Mouse (Mus musculus) right cerebral cortex, adult 18-20 months (tissue): ENCODE results near the gene Arid4a.

ENCODE experiments used
- DNase-seq: peaks from one replicate; pipeline ENCODE4 v3.0.0; 2022; ENCODE audit warnings: mixed read lengths

Arid4a gene

DNA sequence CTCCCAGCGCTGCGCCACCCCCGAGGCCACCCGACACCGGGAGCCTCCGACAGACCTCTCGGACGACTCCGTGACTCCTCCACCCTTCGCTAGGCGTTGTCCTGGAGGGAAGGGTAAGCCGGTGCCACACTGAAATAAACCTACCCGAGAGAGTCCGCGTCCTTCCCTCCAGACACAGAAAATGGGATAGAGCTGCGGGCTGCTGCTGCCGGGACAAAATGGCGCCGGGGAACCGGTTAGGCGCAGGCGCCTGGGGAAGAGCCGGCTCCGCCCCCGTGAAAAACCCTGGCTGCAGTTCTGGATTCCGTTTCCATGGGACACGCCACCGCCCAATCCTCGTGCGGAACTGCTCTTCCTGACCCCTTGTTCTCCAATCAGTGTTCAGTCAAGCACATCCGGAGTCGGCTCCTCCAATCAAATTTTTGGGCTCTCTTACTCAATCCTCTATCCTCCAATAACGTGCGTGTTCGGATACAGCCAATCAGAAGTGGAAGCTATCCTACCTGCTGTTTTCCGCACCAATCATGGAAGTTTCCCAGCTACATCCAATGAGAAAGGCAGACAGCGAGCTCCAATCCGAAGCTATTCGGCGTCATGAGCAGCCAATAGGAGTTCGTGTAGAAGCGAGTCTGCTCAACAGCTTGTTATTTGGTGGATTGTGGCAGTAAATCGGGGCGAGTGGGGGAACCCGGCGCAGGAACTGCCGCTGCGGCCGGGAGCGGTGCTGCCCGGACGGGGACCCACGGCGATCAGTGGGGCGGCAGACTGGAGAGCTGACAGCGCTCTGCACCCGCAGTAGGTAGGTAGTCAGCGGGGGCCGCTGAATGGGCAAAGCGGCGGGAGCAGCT, at the start of gene Arid4a:
TSS of gene Arid4a (plus strand) at position 628 of the 848 bp plus-strand sequence.
- DNase-seq, result peak; percentile 99

DNA sequence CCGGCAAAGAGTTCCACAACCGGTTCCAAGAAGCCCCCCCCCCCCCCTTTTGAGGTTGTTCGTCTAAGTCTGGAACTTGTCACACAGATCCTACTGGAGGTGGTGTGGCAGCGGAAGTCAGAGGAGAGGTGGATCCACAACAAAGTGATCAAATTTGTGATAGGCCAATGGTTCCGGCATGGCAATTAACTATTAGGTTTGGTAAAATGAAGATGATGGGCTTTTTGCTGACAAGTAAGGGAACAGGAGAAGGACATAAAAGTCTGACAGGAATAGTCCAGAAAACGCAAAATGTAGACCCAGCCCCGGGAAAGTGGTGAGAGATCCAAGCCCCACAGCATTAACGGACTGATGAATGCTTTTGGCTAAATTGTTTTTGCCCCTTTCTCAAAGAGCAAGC, 48.2 kb upstream of the Arid4a start:
- DNase-seq, result no peak

DNA sequence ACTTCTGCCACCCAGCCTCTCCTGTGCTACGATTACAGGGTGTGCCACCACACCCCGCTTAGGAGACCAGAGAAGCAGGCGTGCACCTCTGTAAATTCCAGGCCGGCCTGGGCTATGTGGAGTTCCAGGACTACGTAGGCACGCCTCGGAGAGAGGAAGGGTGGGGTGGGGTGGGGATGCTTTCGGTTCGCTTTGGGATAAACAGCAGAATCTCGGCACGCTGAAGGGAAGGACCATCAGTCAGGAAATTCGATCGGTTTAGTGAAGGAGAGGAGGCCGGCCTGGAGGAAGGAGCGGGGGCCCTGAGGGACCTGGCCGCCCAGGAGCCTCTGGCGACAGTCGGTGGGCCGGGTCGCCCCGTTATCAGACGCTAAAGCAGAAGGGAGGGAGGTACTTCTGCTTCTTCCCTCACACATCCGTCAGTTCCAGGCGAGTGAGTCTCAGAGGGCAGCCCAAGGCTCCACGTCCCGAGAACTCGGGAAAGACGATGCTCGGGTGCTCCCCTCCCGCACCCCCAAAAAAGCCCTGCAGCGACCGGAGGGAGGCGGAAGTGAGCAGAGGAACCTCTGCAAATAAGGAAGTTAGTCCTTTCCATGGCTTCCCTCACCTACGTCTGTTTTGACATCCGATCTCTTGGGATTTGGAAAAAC, 47.5 kb upstream of the Arid4a start:
- peak; percentile 80 for DNase-seq

DNA sequence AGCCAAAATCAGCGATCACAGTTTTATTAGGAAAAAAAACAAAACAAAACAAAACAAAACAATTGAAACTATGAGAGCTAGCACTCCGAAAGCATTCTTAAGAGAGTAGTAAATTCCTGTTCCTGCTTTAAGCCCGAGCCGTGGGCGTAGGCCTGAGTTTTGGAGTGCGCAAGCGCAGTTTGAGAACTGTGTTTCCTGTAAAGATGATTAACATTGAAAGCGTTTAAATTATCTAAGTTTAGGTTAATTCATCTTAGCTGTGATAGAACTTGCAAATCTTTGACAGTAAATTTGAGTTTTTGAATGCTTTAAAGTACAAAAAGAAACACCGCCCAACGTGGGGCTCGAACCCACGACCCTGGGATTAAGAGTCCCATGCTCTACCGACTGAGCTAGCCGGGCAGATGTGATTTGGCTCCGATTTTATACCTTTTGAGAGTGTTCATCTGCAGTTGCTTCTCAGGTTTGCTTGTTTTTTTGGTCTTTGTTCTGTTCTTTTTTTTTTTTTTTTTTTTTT, 46.9 kb upstream of the Arid4a start:
- peak; percentile 86 for DNase-seq

DNA sequence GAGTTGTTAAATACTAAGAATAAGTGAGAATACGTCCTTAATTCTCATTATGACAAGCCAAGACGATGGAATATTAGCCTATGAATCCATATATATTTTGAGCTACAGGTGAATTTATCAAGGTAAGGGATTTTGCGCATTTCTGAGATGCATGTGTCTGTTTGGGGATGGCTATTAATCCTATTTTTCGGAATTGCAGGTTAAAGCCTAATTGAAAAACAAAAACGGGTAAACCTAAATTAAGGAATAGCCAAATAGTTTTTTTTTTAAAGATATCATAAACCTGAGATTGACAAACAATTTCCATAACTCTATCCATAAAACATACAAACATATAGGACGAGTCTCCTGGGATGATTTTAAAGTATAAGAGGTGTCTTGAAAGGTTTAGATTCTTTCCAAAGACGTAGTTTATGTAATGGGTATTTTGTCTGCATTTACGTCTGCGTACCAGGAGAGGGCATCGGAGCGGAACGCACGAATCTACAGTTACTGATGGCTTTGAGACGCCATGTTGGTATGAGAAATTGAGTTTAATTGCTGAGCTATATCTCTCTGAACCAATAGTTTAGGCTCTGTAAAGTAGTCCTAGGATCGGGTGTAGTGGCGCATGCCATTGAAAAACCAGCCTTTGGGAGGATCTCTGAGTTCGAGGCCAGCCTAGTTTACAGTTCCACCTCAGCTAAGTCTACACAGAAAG, 46.2 kb upstream of the Arid4a start:
- DNase-seq, result peak; percentile 60

DNA sequence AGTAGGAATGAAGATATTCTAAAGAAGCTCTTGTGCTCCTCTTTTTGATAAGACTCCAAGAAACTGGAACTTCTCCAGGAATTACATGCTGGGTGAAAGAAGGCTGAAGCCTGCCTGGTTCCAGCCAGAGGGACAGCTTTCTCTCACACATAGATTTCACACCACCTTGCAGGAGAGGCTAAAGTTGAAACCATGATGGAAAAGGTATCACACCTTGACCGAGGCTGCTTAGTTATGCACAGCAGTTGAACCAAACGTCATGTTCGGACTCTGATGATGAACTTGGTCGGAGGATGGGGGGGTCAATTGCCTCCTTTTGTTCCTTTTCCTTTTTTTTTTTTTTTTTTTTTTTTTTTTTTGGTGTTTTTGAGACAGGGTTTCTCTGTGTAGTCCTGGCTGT, 42.0 kb upstream of the Arid4a start:
- DNase-seq, result no peak

DNA sequence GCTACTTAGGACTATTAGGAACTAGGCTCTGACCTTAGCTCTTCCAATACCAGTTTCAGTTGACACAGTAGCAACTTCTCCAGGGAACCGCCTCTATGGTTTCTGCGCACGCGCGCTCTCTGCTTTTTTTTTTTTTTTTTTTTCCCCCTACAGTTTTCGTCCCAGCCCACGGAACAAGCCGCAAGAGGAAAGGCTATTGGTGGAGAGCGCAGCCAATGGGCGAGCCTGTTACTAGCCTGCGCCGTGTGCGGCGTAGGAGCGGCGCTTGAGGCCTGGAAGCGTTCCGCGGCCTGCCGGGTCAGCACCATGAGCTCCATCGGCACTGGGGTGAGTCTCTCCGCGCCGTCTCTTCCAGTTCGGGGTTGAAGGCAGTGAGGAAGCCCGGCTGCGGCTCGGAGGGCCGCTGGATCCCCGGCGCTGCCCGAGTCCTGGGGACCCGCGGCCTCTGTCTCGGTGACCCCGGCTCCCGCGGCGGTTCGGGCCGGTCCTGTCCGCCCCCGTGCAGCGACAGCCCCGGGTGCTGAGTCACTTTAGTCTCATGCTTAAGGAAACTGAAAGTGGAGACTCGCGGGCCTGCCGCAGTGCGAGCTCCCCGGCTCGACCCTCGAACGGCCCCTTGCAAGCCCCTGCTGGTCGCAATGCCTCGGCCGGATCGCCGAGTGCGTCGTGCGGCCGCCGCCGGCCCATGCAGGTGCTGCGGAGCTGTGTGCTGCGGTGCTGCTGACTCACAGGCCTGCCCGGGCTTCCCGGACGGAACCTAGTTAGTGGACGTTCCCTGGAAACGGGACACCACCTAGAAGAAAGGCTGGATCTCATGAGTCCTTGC, 41.1 kb upstream of the Arid4a start, which contains the start of gene Psma3:
TSS of gene Psma3 (plus strand) at position 181 of the 826 bp plus-strand sequence.
- DNase-seq, result peak; percentile 94

DNA sequence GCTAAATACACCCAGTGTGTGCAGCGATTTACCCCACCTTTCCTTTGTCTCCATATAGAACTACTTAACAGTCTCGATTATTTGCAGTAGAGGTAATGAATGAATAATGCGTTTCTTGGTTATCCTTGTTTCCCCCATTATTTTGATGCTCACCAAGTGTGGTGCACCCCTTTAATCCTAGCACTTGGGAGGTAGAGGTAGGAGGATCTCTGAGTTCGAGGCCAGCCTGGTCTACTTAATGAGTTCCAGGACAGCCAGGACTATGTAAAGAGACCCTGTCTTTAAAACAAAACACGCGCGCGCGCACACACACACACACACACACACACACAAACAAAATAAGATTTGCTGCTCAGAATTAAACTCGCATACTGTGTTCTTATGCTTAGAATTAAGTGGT, 40.4 kb upstream of the Arid4a start:
- DNase-seq, result no peak

DNA sequence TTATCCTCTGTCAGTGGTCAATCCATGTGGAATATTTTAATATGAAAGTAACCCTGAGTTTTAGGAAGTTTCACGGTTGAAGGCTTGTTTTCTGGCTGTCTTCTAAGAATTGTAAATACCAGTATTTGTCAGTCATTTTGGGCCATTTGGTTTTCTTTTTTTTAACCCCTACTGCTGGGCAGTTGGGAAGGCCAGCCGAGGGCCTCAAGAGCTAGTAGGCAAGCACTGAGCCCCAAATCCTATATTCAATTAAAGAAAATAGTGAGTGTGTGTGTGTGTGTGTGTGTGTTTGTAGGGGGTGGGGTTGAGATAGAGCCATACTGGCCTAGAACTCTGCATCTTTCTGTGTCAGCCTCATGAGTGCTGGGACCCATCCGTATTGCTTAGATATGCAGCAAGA, 39.9 kb upstream of the Arid4a start:
- DNase-seq, result no peak

DNA sequence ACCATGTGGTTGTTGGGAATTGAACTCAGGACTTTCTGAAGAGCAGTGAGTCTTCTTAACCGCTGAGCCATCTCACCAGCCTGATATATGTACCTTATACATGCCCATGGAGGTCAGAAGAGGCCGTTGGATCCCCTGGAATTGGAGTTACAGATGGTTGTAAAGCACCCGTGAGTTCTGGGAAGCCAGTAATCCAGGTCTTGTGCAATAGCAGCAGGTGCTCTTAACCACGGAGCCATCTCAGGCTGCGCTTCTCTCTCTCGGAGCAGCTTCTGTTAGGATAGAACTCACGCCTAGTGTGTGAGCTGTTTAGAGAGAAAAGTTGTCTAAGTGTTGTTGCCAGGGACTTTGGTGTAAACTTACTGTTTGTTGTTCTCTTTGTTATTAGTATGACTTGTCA, 37.4 kb upstream of the Arid4a start:
- DNase-seq, result no peak

DNA sequence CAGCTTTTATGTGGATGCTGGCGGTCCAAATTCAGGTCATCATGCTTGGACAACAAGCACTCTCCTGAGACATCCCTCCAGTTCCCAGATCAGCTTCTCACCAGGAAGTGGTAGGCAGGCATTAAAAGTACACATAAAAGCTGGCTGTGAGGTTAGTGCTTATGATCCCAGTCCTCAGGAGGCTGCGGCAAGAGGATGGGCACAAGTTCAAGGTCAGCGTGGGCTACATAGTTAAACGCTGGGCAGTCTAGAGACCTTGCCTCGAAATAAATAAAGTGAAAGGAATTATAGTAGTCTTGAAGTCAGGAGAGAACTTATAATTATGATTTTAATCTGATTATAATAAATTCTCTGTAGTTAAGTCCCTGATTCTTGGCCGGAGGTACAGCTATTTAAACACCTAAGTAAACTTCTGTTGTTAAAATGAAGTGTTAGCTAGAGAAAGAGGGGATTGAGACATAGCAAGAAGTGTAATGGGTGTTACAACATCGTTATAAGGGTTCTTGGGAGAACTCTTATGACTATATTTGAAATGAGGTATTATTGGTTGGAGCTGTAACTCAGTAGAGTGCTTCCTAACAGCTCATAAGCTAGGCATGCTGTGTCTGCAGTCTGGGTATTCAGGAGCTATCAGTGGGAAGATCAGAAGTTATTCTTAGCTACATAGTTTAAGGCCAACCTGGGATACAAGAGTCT, 30.8 kb upstream of the Arid4a start:
- no peak for DNase-seq

DNA sequence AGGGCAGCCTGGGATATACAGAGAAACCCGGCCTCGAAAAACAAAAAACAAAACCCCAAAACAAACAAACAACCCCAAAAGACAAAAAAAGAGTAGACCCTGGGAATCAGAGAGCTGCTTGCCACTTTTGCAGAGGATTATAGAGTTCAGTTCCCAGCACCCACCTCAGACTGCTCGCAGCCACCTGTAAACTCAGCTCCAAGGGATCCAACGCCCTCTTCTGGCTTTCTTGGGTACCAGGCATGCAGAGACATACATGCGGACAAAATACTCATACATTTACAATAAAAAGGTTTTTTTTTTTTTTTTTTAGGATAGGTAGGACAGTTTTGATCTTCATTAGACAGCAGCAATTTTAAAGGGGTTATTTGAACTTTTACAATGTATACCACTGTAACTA, 18.6 kb upstream of the Arid4a start:
- DNase-seq, result no peak

DNA sequence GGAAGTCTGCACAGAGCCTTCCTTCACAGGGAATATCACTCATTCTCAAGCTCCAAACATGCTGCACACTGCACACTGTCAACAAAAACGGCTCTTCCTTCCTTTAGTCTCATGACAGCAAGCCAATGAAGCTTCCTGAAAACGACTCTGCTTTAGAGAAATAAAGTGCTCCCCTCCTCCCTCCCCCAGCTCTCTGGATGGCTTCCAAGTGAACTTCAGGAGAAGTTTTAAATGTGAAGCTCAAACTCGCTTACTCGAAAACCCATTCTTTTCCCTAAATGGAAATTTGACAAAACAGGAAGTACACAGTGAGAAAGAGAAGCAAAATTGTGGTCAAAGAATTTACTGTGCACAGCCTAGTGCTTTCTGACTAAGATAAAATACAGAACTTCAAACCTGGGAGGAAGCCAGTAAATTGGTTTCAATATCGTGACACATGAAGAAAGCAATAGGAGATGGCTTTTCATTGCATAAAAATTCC, 16.3 kb upstream of the Arid4a start:
- no peak for DNase-seq

DNA sequence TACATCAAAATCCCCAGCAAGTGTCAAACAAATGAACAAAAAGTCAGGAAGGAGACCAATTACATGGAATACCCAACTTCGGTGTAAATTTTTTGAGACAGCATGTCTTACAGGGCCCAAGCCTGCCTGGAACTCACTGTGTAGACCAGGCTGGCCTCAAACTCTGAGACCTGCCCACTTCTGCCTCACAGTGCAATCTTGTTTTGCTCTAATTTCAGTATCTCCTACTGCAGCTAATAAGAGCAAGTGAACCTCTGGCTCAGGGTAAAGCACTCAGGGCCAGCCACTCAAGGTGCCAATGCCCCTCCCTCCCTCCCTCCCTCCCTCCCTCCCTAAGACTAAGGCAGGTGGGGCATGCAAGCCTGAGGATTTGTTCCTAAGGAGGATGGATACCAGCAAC, 15.4 kb upstream of the Arid4a start:
- no peak for DNase-seq

DNA sequence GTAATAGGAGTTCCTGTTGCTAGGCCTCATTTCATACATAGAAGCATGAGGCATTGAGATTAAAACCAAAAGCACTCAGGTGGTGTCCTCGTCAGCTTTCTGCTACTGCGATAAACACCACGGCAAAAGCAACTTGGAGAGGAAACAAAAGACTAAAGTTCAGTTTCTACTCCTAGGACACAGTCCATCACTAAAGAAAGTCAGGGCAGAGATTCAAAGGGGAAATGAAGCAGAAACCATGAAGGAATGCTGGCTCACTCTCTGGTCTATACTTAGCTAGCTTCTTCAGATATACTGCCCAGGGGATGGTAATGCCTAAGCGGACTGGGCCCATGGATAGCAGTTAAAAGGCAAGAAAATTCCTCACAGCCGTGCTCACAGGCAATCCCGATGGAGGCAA, 14.3 kb upstream of the Arid4a start:
- DNase-seq, result no peak

DNA sequence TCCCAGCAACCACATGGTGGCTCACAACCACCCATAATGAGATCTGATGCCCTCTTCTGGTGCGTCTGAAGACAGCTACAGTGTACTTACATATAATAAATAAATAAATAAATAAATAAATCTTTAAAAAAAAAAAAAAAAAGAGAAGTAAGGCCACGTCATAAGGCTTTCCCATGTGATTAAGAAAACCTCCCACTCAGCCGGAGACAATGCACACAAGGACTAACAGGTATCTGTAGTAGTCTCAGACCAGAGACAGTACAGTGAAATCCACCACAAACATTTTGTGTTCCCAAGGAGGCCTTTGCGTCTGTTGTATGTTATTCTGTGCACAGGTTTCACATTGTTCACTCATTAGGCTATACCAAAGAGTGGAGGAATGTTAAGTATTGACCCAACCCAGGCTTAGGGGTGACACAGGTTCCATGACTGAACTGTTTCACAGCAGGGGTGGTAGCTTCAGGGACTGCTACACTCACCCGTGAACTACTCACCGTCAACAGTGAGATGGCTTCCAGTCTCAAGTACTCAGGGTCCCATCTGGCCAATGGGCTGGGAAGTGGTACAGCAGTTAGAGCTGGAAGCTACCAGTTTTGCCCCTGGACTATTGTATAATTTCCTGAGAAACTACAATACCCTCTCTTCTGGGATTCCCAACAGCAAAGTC, 11.9 kb upstream of the Arid4a start:
- no peak for DNase-seq

DNA sequence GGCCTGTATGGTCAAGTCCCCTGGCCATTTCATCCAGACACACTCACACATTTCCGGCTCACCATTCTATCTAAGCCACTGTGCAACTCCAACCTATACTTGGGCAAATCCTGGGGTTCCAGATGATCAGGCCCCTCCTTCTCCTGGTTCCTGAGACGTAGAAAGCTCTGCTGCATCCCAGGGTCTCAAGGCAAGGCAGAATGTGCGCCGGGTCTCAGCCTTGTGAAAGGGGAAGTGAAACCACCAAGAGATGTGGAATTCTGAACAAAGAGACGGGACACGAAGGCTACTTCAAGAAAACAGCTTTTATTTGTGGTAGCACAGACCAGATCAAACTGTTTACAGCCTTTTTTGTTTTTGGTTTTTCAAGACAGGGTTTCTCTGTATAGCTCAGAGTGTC, 9.6 kb upstream of the Arid4a start:
- no peak for DNase-seq

DNA sequence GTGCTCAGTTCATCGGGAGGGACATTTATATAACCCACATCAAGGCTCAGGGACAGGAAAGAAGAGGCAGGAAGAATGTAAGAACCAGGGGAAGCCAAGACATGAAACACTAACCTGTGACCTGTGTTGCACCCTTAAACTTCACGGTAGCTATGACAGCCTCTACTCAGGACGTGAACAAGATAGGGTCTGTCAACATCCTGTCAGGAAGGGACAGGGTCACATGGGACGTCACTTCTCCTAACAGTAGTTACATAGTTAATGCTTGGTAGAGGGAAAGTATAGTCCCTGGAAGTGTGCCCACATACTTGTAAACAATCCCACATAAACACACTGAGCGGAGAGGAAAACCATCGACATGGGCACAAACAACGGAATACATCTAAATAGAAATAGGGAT, 8.9 kb upstream of the Arid4a start:
- DNase-seq, result no peak

DNA sequence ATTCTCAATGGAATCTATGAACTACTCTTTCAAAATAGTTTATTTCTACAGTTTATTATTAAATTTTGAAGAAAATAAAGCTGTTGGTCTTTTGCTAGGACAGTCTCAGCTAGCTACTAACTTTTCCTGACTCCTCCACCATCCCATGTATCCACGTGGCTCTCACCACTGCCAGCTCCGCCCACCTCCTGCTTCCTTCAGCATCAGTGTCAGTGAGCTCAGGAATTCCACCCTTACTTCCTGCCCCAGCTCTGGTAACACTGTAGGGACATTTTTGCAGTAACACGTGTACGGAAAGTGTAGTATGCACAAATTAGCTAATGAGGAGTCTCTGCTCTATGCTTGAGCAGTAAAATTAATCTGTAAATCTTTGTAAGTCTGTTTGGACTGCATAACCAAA, 6.0 kb upstream of the Arid4a start:
- peak; percentile 50 for DNase-seq

DNA sequence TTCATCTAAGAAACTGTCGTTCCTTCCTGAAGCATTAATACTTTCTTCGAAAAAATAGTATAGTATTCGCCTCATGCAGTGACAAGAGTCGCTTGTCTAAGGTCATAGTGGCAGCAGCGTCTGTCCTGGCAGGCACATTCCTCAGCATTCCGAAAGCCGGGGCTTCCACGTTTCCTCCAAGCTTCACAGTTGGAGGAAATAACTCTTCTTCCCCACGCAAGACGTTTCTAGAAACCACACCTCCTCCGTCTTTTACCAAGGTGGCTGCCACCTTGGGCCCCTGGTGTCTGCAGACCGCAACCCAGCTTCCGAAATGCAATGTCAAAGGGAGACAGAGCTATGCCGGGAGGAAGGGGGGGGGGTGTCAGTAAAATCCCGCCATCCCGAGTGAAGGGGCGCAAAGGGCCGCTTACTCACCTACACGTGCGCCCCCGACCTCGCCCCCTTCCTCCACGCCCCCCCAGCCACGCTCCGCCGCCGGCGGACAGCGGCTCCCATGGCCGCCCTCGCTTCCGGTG, 886 bp upstream of the Arid4a start:
- no peak for DNase-seq

DNA sequence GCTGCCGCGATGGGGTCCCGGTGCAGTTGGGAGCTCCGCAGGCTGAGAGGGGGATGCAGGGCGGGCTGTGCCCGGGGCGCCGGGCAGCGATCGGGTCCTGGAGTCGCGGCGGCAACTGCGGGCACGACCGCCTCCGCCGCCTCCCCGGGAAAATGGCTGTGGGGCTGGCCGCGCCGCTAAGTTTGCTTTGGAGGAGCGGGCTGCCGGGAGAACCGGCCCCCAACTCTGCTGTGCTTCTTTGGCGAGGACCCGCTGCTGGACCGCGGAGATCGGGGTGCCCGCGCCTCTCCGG, 367 bp downstream of the Arid4a start:
- DNase-seq, result no peak
